Mouse (Mus musculus) kidney, adult 8-10 months (tissue): ENCODE results near the gene Vil1.
A peak's percentile ranks its signal among the peaks of the same experiment; 100 is the strongest.

Experiments used
- DNase-seq, 2 experiments: peaks; one replicate each; pipeline ENCODE4 v3.0.0; 2022

Vil1 gene

GRCm38 (mm10) chr1:74387386-74387988 is 21.7 kb upstream of the Vil1 start:
- DNase-seq: no peak

GRCm38 (mm10) chr1:74388398-74388920 is 20.7 kb upstream of the Vil1 start:
- no peak for DNase-seq

- DNase-seq: no peak
These were observed 19.3 kb upstream of the Vil1 start for GRCm38 (mm10) chr1:74389831-74390286.

- peak in 1 of 2 experiments; percentile 71 for DNase-seq
These were observed 18.8 kb upstream of the Vil1 start for GRCm38 (mm10) chr1:74390287-74390906.

GRCm38 (mm10) chr1:74390924-74391748 is 18.0 kb upstream of the Vil1 start, which contains the start of gene Ctdsp1:
Gene Ctdsp1 (plus strand): TSS chr1:74391509.
- DNase-seq: peak; percentile 97 to 98

- DNase-seq: peak; percentile 81 to 85
These were observed 17.2 kb upstream of the Vil1 start for GRCm38 (mm10) chr1:74391844-74392441.

GRCm38 (mm10) chr1:74392446-74392994 is 16.7 kb upstream of the Vil1 start:
- peak; percentile 79 to 80 for DNase-seq

GRCm38 (mm10) chr1:74393010-74393409 is 16.2 kb upstream of the Vil1 start:
- peak in 1 of 2 experiments; percentile 45 for DNase-seq

GRCm38 (mm10) chr1:74393697-74394096 is 15.5 kb upstream of the Vil1 start:
- no peak for DNase-seq

GRCm38 (mm10) chr1:74394311-74394710 is 14.9 kb upstream of the Vil1 start:
- no peak for DNase-seq

GRCm38 (mm10) chr1:74394858-74395257 is 14.3 kb upstream of the Vil1 start:
- no peak for DNase-seq

GRCm38 (mm10) chr1:74395290-74395689 is 13.9 kb upstream of the Vil1 start:
- no peak for DNase-seq

GRCm38 (mm10) chr1:74396456-74397222 is 12.5 kb upstream of the Vil1 start:
- peak; percentile 72 to 79 for DNase-seq

GRCm38 (mm10) chr1:74397268-74397918 is 11.8 kb upstream of the Vil1 start:
- DNase-seq: peak; percentile 99

GRCm38 (mm10) chr1:74397919-74398451 is 11.2 kb upstream of the Vil1 start:
- peak; percentile 76 to 85 for DNase-seq

- no peak for DNase-seq
These were observed 8.6 kb upstream of the Vil1 start for GRCm38 (mm10) chr1:74400531-74400930.

- DNase-seq: no peak
These were observed 8.0 kb upstream of the Vil1 start for GRCm38 (mm10) chr1:74401015-74401702.

GRCm38 (mm10) chr1:74404206-74404605 is 5.0 kb upstream of the Vil1 start:
- no peak for DNase-seq

GRCm38 (mm10) chr1:74411753-74412325 is 2.7 kb downstream of the Vil1 start:
- DNase-seq: no peak

- no peak for DNase-seq
These were observed 3.5 kb downstream of the Vil1 start for GRCm38 (mm10) chr1:74412711-74413110.
